Mouse (Mus musculus): ENCODE data around the gene Slc25a51.

The Slc25a51 gene

DNA sequence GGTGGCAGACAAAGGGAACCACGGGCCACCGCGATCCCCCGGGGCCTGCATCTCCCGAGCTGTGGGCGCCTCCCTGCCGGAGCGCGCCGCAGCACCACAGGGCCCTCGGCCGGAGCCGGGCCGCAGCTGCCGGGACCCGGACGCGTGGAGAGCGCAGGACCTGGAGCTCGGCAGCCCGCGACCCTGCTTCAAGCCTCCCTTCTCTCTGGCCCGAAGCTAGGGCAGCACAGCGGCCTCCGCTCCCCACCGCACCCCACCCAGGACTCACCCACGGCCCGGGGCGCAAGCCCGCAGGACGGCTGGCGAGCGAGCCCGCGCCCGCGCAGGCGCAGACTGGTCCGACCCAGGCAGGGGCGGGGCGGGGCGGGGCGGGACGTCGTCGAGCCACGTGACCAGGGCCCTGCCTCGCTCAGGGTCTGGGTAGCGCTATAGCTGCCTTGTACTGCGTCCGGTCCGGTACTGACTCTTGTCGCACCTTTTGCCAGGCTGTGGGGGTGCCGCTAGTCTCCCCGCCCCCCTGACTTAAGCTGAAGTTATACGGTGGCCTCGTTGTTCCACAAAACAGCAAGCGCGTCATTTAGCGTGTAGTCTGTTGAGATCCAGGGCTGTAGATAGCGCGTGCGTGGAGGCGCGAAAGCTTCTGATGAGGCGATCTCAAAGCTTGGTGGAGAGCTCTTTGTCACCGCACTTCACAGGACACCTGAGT is at the start of gene Slc25a51:
Gene Slc25a51, minus strand, starts transcription at position 340 of the 706 bp plus-strand sequence.
- DNase-seq (ENCODE audit: low read depth, low spot score) = peak; percentile 95

DNA sequence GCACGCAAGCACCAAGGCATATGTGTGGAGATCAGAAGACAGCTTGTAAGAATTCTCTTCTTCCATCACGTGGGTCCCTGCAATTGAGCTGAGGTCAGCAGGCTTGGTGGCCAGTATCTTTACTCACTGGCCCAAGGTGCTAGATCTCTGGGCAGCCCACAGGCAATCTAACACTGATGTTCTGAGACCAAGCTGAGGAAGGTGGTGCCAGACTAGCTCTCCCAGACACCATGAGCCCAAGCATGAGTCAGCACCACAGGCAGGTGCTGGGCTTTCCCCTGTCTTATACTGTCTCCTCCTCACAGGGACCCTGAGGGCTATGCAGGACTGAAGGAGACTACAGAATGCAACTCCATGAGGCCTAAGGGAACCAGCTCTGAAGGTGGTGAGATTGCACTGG is 49.0 kb upstream of the Slc25a51 start:
- no peak for DNase-seq (ENCODE audit: low read depth, low spot score)

DNA sequence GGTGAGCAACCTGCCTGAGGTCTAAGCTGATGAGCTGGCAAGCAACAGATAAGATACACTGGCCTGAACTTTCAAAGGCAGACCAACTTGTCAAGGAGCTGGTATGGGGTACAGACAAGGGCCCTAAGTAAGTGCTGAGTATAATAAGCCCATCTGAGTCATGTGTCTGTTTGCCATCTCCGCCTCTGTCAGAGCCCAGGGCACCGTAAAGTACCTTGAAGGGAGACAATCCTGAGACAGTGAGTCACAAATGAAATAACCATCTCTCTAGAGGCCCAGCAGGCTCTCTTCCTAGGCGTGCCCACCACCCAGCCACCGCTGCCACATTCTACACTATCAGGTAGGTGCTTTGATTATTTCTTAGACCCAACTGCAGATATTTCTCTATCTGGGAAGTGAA is 46.4 kb upstream of the Slc25a51 start:
- DNase-seq (ENCODE audit: low read depth, low spot score) = no peak

DNA sequence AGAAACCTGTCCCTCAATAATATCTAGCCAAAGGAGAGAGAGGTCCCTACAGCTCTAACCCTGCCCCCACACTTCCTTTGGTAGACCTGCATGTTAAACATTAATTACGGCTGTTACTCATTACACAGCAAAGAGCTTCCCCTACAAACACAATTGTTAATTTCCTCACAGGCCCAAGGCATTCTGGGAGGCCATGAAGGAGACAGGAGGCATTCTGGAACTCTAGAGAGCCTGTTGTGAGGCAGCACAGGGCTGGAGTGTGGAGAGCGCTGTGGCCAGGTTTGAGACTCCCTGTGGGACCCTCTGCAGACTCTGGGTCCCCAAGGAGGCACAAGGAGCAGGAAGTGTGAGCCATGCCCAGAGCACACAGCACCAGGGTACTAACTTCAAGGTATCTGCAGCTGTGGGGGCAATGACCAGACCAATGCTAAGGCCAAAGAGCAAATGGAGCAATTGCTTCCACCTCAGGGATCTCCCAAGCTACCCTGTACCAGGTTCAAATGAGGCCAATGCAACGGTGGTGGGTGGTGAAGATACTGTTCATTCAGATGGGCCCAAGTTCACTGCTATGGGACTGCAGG is 44.8 kb upstream of the Slc25a51 start:
- no peak for DNase-seq (ENCODE audit: low read depth, low spot score)

DNA sequence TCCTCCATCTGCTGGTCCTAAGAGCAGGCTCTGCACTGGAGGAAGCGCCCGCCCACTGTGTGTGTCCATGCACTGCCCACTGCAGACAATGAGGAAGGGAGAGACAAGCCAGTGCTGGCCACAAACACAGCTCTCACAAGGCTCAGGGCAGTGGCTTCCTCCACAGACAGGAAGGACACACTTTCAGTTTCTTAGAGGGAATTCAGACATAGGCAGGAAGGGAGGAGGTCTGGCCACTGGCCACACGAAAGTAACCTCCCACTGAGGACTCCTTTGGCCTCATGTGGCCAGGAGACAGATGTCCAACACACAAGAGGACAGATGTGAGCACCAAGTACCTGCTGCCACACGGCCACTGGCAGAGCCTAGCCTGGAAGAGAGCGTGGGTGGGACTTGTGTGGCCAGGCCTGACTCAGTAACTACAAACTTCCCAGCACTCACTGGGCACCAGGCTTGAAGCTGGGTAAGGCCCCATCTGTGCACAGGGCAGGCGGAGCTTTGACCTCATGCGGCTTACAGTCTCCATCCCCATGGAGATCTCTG is 44.1 kb upstream of the Slc25a51 start:
- DNase-seq (ENCODE audit: low read depth, low spot score) = no peak

DNA sequence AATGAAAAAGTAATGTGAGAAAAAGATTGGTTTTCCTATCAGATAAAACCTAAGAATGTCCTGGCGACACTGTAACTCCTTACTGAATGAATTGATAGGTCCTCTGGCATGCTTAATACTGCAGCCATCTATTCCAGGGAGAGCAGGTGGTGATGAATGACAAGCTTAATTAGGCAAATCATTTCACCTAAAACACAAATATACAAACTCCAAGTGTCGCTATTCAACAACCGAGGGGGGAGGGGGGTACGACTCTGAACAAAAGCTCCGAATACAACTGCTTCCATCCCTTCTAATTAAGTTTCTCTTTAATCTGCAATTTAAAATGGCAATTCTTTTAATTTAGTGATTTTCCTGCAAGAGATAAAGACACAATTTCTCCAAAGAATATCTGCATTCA is 40.4 kb upstream of the Slc25a51 start:
- DNase-seq (ENCODE audit: low read depth, low spot score) = no peak

DNA sequence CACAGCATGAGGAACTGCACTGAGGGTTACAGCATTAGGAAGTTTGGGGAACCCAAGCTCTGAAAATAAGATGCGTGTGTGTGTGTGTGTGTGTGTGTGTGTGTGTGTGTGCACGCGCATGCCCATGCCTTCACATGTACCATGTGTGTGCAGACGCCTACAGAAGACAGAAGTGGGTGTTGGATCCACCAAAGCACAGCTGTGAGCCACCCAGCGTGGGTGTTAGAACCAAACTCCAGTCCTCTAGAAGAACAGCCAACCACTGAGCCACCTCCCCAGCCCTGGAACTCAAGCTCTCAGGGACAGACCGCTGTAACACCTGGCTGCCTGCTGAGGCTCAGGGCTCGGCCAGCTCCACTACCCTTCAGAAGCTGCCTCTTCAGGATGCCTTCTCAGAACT is 39.9 kb upstream of the Slc25a51 start:
- DNase-seq (ENCODE audit: low read depth, low spot score) = no peak

DNA sequence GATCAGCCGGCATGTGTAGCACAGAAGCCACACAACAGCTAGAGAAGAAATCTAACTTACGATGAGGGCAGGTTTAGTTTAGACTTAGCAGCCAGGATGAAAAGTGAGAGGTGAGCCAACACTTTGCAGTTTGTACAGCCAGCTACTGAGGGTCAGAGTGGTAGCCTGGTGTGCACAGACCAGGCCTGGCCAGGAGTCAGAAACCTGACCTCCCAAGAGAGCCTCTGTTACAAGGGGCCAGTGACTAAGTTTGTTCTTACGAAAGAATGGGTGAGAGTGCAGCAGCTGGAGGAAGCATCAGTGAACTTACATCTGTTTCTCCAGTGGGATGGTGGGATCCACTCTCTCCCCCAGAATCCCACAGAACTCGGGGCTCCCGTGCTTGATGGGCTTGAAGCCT is 38.6 kb upstream of the Slc25a51 start:
- DNase-seq (ENCODE audit: low read depth, low spot score) = no peak

DNA sequence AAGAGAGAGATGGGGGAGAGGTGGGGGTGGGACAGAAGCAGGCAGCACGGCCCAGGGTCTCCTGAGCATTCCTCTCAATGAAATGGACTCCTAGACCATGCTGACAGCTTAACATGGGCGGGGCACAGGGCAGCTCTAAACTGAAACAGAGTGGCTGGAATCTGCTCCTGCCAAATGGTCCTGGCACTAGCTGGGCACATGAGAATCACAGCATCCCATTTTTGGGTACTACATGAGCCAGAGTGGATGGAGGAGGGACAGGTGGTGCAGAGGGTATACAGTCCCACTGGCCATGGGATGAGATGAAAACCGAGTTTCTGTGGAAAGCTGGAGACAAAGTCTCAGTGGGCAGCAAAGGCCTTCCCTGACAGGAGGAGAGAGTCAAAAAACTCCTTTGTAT is 36.7 kb upstream of the Slc25a51 start:
- no peak for DNase-seq (ENCODE audit: low read depth, low spot score)

DNA sequence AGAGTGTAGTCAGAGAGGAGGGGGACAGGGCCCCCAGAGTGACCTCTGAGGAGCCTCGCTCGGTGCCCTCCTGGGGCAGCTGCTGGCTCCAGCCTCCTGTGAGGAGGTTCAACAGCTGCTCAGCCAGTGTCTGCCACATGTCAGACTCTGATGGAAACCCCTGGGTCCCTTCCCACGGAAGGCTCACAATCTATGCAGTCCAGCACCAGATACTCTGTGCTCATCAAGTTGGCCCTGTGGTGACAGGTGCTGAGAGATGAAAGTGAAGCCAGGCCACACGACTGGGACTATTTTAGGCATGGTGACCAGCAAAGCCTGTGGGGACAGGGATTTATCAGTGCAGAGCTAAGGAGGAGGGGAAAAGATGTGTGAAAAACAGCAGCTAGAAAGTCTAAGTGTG is 36.2 kb upstream of the Slc25a51 start:
- DNase-seq (ENCODE audit: low read depth, low spot score) = no peak

DNA sequence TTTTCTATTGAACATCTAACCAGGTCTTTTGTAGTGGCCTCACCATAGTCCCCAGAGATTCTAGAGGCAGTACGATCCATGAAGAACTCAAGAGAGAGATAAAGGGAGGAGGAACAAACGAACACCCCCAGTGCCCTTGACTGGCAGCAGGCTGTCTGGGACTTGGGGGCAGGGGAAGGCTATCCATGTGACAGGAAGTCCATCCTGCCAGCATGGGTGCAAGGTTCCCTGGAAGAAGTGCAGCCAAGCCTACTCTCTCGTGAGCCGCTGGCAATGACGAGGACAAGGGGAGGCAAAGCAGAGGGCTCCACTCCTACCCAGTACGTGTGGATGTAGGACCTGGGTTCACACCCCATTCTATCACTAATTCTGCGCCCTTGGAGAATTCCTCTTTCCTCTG is 35.1 kb upstream of the Slc25a51 start:
- DNase-seq (ENCODE audit: low read depth, low spot score) = no peak

DNA sequence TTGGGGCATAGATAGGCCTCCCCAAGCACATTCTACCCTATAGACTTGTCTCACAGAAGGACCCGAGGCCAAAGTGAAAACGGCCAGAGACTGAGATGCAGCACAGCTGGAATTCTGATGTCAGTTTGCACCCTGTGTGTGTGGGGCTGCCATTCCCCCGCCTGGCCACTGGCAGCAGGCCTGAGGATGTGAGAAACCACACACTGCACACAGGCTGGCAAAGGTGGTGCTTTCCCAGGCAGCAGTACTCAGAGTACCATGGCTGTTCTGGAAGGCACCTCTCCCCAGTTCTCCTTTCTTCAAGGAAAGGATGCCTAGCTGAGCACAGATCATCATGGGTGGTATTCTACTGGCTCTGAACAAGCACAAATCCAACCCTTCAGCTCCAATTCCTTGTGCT is 33.7 kb upstream of the Slc25a51 start:
- DNase-seq (ENCODE audit: low read depth, low spot score) = no peak

DNA sequence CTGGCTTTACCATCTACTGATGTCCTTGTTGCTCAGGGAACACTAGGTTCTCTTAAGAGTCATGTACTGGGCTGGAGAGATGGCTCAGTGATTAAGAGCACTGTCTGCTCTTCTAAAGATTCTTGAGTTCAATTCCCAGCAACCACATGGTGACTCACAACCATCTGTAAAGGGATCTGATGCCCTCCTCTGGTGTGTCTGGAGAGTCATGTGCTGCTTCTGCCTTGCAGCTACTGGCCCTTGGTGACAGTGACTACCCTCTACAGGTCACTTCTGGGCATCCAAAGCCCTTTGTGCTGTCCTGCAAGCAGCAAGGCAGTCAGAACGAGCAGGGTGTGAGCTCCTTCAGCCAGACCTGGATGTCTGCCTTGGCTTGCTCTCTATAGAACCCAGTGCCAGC is 33.2 kb upstream of the Slc25a51 start:
- no peak for DNase-seq (ENCODE audit: low read depth, low spot score)

DNA sequence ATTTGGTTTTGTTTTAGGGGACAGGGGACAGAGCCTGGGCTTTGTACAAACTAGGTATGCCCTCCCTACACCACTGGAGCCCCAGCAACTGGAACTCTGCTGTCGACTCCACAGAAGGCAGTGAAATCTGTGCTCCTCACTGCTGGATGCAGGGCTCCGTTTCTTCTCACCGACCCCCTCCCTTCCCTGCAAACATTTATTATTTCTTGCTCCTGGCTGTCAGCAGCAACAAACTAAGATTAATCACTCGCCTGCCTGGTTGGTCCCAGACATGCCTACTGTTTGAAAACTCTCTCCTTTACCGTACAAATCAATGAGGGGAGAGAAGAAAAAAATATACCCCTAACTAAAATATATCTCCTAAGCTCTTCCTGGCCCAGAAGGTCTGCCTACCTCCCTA is 30.7 kb upstream of the Slc25a51 start:
- DNase-seq (ENCODE audit: low read depth, low spot score) = no peak

DNA sequence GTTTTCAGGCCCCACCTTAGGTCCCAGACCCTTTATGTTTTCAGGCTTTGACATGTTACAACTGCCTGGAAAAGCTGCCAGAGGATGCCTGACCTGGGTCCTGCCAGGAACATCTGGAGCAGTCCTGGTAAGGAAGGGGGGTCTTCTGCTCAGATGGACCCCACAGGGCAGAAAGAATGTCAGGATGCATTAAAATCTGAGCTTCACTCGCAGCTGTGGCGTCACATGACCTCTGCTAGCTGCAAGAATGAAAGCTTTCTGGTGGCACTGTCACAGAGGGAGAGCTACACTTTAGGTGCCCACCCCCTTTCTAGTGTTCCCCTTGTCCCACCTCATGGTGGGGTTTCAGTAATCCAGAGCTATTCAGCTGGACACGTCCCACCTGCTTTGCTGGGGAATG is 28.4 kb upstream of the Slc25a51 start:
- DNase-seq (ENCODE audit: low read depth, low spot score) = no peak

DNA sequence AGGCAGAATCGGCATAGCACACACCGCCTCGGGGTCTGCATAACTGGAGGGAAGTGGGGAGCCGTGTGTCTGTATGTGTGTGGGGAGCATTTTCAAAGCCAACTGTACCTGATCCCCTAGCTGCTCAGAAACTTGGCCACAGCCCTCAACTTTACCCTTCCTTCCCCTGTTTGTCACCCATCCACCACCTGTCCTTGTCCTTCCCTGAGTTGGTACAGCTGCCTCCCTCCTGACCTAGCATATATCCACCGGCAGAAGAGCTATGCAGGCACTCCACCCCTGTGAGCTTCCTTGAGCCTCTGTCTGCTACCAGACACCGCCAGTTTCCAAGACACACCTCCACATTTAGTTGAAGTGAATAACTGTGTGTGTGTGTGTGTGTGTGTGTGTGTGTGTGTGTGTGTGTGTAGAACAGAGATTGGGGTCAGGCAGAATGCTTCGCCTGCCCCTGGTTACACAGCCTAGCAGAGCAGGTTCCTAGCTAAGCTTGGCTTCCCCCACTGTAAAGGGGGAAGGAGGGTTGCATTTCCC is 27.9 kb upstream of the Slc25a51 start:
- no peak for DNase-seq (ENCODE audit: low read depth, low spot score)

DNA sequence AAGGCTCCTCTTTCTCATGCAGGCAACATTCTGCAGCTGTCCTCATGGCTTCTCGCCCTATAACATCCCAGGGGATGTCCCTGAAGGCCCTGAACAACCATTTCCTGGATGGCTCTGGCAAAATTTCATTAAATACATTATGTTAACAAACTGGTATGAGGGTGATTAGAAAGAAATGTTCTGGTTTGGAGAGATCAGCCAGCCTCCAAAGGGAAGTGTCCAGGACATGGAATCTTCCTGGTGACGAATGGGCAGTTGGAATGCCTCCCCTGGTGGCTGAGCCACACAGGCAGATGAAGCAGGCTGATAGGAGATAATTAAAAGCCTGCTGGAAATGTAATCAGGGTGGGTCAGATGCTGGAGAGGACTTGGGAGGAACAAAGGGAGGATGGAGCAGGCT is 27.3 kb upstream of the Slc25a51 start:
- DNase-seq (ENCODE audit: low read depth, low spot score) = no peak

DNA sequence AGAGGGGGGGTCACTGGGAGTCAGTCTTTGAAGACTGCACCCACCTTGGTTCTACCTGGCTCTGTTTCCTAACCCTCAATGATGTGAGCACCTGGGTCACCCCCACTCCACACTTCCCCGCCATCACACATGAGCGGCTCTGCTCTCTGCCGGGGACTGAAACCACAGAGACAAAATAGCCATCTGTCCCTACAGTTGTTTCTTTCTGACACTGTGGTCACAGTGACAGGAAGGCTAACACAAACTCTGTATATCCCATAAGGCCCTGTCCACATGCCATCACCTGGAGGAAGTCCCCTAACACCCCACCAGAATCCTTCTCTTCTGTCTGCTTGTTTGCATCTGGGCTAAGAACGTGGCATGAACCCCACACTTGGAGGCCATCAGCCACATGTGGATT is 26.1 kb upstream of the Slc25a51 start:
- no peak for DNase-seq (ENCODE audit: low read depth, low spot score)

DNA sequence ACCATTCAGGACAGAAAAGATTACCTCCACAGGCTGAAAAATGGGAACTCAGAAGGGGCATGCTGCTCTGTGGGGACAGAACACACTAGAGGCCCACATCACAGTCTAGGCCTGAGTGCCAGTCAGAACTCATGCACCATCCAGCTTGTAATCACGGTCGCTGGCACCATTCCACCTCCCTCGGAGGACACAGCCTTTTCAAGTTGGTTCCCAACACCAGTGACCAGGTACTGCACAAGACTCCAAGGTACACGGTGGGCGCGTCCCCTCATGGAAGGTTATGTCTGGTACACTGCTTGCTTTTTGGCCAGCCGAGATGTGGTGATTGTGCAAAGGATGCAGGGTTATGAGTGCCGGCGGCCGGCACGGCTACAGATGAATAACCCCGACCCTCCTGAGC is 25.5 kb upstream of the Slc25a51 start:
- no peak for DNase-seq (ENCODE audit: low read depth, low spot score)

DNA sequence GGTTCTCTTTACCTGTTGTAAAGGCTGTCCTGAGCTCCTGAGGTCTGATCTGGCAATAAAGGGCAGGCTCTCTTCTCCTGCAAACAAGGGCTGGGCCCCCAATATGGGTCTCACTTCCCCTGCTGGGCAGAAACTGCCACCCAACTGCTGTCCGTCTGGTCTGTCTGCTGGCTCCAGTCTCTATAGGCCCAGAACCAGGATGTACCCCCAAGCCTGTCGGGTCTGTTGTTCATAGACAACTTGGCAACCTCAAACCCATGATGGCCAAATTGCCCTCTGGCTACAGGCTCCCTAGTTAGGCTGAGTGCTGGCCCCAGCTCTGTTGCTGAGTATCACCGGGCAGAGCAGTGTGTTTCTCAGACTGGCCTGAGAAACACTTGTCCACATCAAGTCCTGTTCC is 23.2 kb upstream of the Slc25a51 start:
- no peak for DNase-seq (ENCODE audit: low read depth, low spot score)

DNA sequence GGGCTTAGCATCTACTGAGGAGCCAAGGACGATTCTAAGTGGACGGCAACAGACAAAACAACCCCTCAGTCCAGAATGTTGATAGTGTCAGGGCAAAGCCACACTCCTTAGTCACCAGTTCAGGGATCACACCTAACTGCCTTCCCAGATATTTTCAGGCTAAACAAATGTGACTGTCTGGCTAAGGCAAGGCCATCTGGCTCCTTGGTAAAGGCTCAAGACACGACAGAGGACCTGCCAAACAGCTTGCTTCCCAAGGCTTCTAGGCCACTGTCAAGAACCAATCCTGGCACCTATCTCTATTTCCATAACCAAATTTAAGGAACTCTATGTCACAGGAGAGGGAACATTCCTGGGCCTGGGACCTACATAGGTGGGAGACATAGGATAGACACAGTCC is 22.8 kb upstream of the Slc25a51 start:
- no peak for DNase-seq (ENCODE audit: low read depth, low spot score)

DNA sequence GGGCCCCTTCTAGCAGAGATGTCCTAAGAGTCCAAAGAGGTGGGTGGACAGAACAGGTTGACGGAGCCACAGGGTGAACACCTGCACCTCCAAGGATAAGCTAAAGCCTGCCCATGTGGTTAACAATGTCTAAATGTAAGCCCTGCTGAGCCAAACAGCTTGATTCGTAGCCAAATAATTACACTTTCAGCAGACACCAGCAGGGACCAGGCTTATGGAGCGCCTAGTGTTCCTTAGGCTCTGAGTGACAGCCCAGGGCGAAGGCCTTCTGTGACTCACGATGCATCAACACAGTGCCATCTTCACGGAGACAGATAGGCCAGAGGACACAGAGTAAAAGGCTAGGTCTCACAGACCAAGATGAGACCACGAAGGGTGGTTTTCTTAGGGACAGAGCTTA is 20.9 kb upstream of the Slc25a51 start:
- DNase-seq (ENCODE audit: low read depth, low spot score) = no peak

DNA sequence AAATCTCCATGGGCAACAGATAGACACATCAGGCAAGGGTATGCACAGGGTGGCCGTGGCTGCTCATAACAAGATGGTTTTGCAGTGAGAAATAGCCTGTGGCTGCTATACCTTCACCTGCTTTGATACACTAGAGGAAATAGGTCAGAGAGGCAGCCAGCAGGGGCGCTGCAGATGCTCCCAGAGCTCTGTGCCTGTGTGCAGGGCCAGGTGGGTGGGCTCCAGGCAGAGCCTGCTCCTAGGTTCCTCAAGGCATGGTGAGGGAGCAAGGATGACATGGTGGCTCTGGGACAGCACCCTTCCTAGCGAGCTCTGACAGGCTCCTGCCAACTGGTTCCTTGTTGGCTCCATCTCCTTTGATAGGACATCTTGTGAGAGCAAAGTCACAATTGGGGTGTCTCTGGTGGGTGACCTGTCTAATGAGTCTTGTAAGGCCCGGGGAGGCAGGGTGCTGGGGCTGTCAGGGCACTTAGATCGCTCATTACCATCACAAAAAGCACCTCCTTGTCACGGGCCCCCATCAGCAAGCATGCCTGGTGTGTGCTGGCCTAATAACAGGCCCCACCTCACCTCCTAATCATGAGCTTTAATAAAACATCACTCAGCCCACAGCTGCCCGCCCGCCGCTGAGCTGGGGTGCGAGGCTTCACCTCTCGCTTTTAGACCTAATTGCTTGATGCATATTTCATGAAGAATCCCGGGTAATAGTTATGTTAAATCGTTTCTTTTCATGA is 18.3 kb upstream of the Slc25a51 start:
- peak; percentile 83 for DNase-seq (ENCODE audit: low read depth, low spot score)

All from ES-CJ7 (cell line).